Mouse (Mus musculus) intestine, postnatal 0 days (tissue): Measurements from ENCODE around the gene Amy1. TPM values are rescaled to one million over a fixed set of nuclear protein-coding genes. Genes with fewer than 3 reads are reported as not detected.
"Not testable (repeated sequence)": the region's sequence is repeated elsewhere in the genome, so short reads cannot be mapped to it uniquely, and the experiment has no call there.

Experiments
- ATAC-seq: fragments of 200-750 bp; cut with Nextera tagmentation; 2 replicates; pipeline ENCODE4 v1.8.0; 2017; ENCODE audit warnings: mild to moderate bottlenecking, moderate TSS enrichment, moderate library complexity
- H3K27ac ChIP-seq: fragments of 300-500 bp; sonication (generic); 2 replicates; pipeline ENCODE4 v1.5.1; 2014; ENCODE audit warnings: mild to moderate bottlenecking, low read depth, low read length, moderate library complexity
- H3K27me3 ChIP-seq: fragments of 300-500 bp; sonication (generic); replicated peaks from 2 replicates; pipeline ENCODE4 v1.6.1; 2014; ENCODE audit warnings: low read length, mixed read lengths; ENCODE audit not compliant: control insufficient read depth, insufficient read depth
- H3K36me3 ChIP-seq: fragments of 300-500 bp; sonication (generic); 2 replicates; pipeline ENCODE4 v1.6.1; 2014; ENCODE audit warnings: mild to moderate bottlenecking, moderate library complexity; ENCODE audit not compliant: control insufficient read depth, insufficient read depth
- H3K4me1 ChIP-seq: fragments of 300-500 bp; sonication (generic); replicated peaks from 2 replicates; pipeline ENCODE4 v1.6.1; 2014; ENCODE audit warnings: antibody characterized with exemption, low read length, mixed read lengths; ENCODE audit not compliant: control insufficient read depth, insufficient read depth
- H3K4me2 ChIP-seq: fragments of 300-500 bp; sonication (generic); replicated peaks from 2 replicates; pipeline ENCODE4 v1.6.1; 2014; ENCODE audit warnings: low read depth, mild to moderate bottlenecking, moderate library complexity
- H3K4me3 ChIP-seq: fragments of 300-500 bp; sonication (generic); 2 replicates; pipeline ENCODE4 v1.5.1; 2014; ENCODE audit warnings: low read depth, low read length
- H3K9ac ChIP-seq: fragments of 300-500 bp; sonication (generic); 2 replicates; pipeline ENCODE4 v1.6.1; 2014; ENCODE audit warnings: mild to moderate bottlenecking, low read depth, low read length
- H3K9me3 ChIP-seq: fragments of 300-500 bp; sonication (generic); 2 replicates; pipeline ENCODE4 v1.6.1; 2016; ENCODE audit warnings: mixed run types; ENCODE audit not compliant: control insufficient read depth
- CTCF ChIP-seq: sonication (generic); IDR thresholded peaks from 2 replicates; pipeline ENCODE4 v1.5.1; 2016; ENCODE audit warnings: low read depth, mild to moderate bottlenecking, control low read depth, antibody characterized with exemption, moderate library complexity
- WGBS: fragments of 180-500 bp; shearing (Covaris S2); extraction: QIAGEN DNeasy Blood & Tissue Kit; methylation state at CpG from one replicate; pipeline ENCODE4 v1.1.7; 2014; 5-methylcytosine and 5-hydroxymethylcytosine counted together
- polyA plus RNA-seq: library from polyadenylated mRNA; unstranded; fragments of >200 nt; fragmentation: Nextera tagmentation; extraction: Ambion mirVana; gene quantifications from 2 replicates; pipeline ENCODE4 v1.2.1, GENCODE M21; 2015

Gene Amy1
- 1.1 and 2.5 TPM in 2 replicates for polyA plus RNA-seq

GRCm38 (mm10) chr3:113606599-113606998 lies at the start of gene Amy1:
Amy1 (minus strand) TSS chr3:113606699.
- no peaks in the 10 kb centered on the region for H3K27me3 ChIP-seq
- peaks cover 18% of the 10 kb centered on the region for H3K36me3 ChIP-seq
- no peak within 1 kb of the TSS for H3K27ac ChIP-seq
- 95% methylated on average over 2 of the region's 2 CpGs for WGBS
- no peak within 1 kb of the TSS for H3K9ac ChIP-seq
- H3K9me3 ChIP-seq = no peaks in the 10 kb centered on the region
- no peak for TF ChIP-seq CTCF
- no peak within 1 kb of the TSS for H3K4me2 ChIP-seq
- no peaks in the 10 kb centered on the region for H3K4me1 ChIP-seq
- H3K4me3 ChIP-seq = no peak within 1 kb of the TSS
- ATAC-seq = no peak

- Histone ChIP-seq H3K4me2 (no peak overlapping the region), H3K27ac (no peak overlapping the region), H3K4me3 (no peak overlapping the region), H3K9me3 (no peaks in the 10 kb centered on the region), H3K27me3 (no peaks in the 10 kb centered on the region), H3K36me3 (no peaks in the 10 kb centered on the region), H3K9ac (no peak overlapping the region), H3K4me1 (no peaks in the 10 kb centered on the region)
- WGBS = 65% methylated on average over 3 of the region's 3 CpGs
- ATAC-seq = no peak
- TF ChIP-seq CTCF = no peak
Measured at GRCm38 (mm10) chr3:113654335-113654734, 47.8 kb upstream of the Amy1 start.

GRCm38 (mm10) chr3:113651386-113651785 lies 44.9 kb upstream of the Amy1 start:
- not testable (repeated sequence) for H3K9me3 ChIP-seq
- WGBS = 30% methylated on average over 3 of the region's 3 CpGs

GRCm38 (mm10) chr3:113639545-113639944 lies 33.0 kb upstream of the Amy1 start:
- ATAC-seq = peak; percentile 87
- 28% methylated on average over 1 of the region's 1 CpGs for WGBS
- no peak overlapping the region for H3K9ac ChIP-seq
- H3K4me2 ChIP-seq = no peak overlapping the region
- H3K4me3 ChIP-seq = no peak overlapping the region
- H3K9me3 ChIP-seq = no peaks in the 10 kb centered on the region
- no peaks in the 10 kb centered on the region for H3K4me1 ChIP-seq
- H3K27ac ChIP-seq = no peak overlapping the region
- no peak for TF ChIP-seq CTCF
- no peaks in the 10 kb centered on the region for H3K27me3 ChIP-seq
- no peaks in the 10 kb centered on the region for H3K36me3 ChIP-seq

More at GRCm38 (mm10) chr3:113651386-113651785, 44.9 kb upstream of the Amy1 start:
- TF ChIP-seq CTCF = peak; percentile 63
- not testable (repeated sequence) for H3K27me3 ChIP-seq, H3K4me2 ChIP-seq, H3K36me3 ChIP-seq, H3K27ac ChIP-seq, H3K9ac ChIP-seq, H3K4me1 ChIP-seq, ATAC-seq, H3K4me3 ChIP-seq

GRCm38 (mm10) chr3:113634220-113634619 lies 27.7 kb upstream of the Amy1 start:
- H3K36me3 ChIP-seq = no peaks in the 10 kb centered on the region
- H3K4me2 ChIP-seq = no peak overlapping the region
- H3K4me1 ChIP-seq = no peaks in the 10 kb centered on the region
- TF ChIP-seq CTCF = no peak
- no peak overlapping the region for H3K9ac ChIP-seq
- H3K27me3 ChIP-seq = no peaks in the 10 kb centered on the region
- no peak for ATAC-seq
- no peaks in the 10 kb centered on the region for H3K9me3 ChIP-seq
- H3K27ac ChIP-seq = no peak overlapping the region
- no peak overlapping the region for H3K4me3 ChIP-seq

- H3K9ac ChIP-seq = no peak overlapping the region
- ATAC-seq = no peak
Measured at GRCm38 (mm10) chr3:113631611-113632010, 25.1 kb upstream of the Amy1 start.

GRCm38 (mm10) chr3:113630564-113630963 lies 24.1 kb upstream of the Amy1 start:
- Histone ChIP-seq H3K36me3 (no peaks in the 10 kb centered on the region; the same call in 1 of the 2 replicates), H3K4me2 (peak overlapping the region; percentile 66), H3K4me1 (no peaks in the 10 kb centered on the region), H3K27me3 (no peaks in the 10 kb centered on the region), H3K27ac (peak overlapping the region; percentile 100), H3K9me3 (no peaks in the 10 kb centered on the region), H3K9ac (peak overlapping the region; percentile 82), H3K4me3 (peak overlapping the region; percentile 65)
- ATAC-seq = no peak
- TF ChIP-seq CTCF = no peak
- WGBS = 5% methylated on average over 13 of the region's 13 CpGs

More at GRCm38 (mm10) chr3:113631611-113632010, 25.1 kb upstream of the Amy1 start:
- Histone ChIP-seq H3K9me3 (no peaks in the 10 kb centered on the region), H3K4me1 (no peaks in the 10 kb centered on the region), H3K4me3 (no peak overlapping the region), H3K27me3 (no peaks in the 10 kb centered on the region), H3K27ac (no peak overlapping the region), H3K4me2 (no peak overlapping the region), H3K36me3 (no peaks in the 10 kb centered on the region; the same call in 1 of the 2 replicates)
- TF ChIP-seq CTCF = no peak
